Mouse (Mus musculus): ENCODE measurements around the gene Clcn7. TPM values are rescaled to one million over a fixed set of nuclear protein-coding genes. Genes with fewer than 3 reads are reported as not detected.

Gene Clcn7
- 37.8 and 40.8 TPM in 2 replicates for polyA plus RNA-seq (2012; rRNA removed)

GRCm38 (mm10) chr17:25133275-25133698 is at the start of gene Clcn7:
Gene Clcn7, plus strand, starts transcription at chr17:25133391.

GRCm38 (mm10) chr17:25083444-25083931 is 49.7 kb upstream of the Clcn7 start, which contains the start of gene Tmem204:
Gene Tmem204, minus strand, starts transcription at chr17:25083591.

GRCm38 (mm10) chr17:25115664-25116432 is 17.3 kb upstream of the Clcn7 start, which contains the start of gene Telo2:
Gene Telo2, minus strand, starts transcription at chr17:25115967.

GRCm38 (mm10) chr17:25120406-25120805 is 12.8 kb upstream of the Clcn7 start, which contains the start of gene Ptx4:
Gene Ptx4, plus strand, starts transcription at chr17:25120760.

GRCm38 (mm10) chr17:25162161-25162560 is 29.0 kb downstream of the Clcn7 start, which contains the start of gene Ccdc154:
Gene Ccdc154, plus strand, starts transcription at chr17:25162461.

GRCm38 (mm10) chr17:25175411-25175810 is 42.2 kb downstream of the Clcn7 start, which contains the start of gene Gm38655:
Gene Gm38655, minus strand, starts transcription at chr17:25175471.

GRCm38 (mm10) chr17:25184129-25184691 is 51.0 kb downstream of the Clcn7 start, which contains the start of gene BC003965:
Gene BC003965, plus strand, starts transcription at chr17:25184554.

GRCm38 (mm10) chr17:25188150-25189031 is 55.2 kb downstream of the Clcn7 start, which contains the start of gene Unkl:
Gene Unkl, plus strand, starts transcription at chr17:25188397.

Other genes starting within 250 kb of the Clcn7 start
- gene Nubp2, start 247.0 kb upstream of the Clcn7 start, polyA plus RNA-seq (2012; rRNA removed) = 32.7 and 32.9 TPM in 2 replicates
- 79.6 and 81.9 TPM in 2 replicates for gene Spsb3, start 246.7 kb upstream of the Clcn7 start, polyA plus RNA-seq (2012; rRNA removed)
- gene Eme2, start 238.3 kb upstream of the Clcn7 start, polyA plus RNA-seq (2012; rRNA removed) = 39.1 and 48.1 TPM in 2 replicates
- 107 and 108 TPM in 2 replicates for gene Mrps34, start 238.3 kb upstream of the Clcn7 start, polyA plus RNA-seq (2012; rRNA removed)
- 77.0 and 84.1 TPM in 2 replicates for gene Nme3, start 236.9 kb upstream of the Clcn7 start, polyA plus RNA-seq (2012; rRNA removed)
- 193 and 206 TPM in 2 replicates for gene Mapk8ip3, start 196.4 kb upstream of the Clcn7 start, polyA plus RNA-seq (2012; rRNA removed)
- gene Jpt2, start 172.7 kb upstream of the Clcn7 start, polyA plus RNA-seq (2012; rRNA removed) = 72.1 and 74.9 TPM in 2 replicates
- 31.5 and 32.5 TPM in 2 replicates for gene Cramp1l, start 117.6 kb upstream of the Clcn7 start, polyA plus RNA-seq (2012; rRNA removed)
- gene Ift140, start 117.3 kb upstream of the Clcn7 start, polyA plus RNA-seq (2012; rRNA removed) = 21.0 and 22.9 TPM in 2 replicates
- gene Tmem204, start 49.8 kb upstream of the Clcn7 start, polyA plus RNA-seq (2012; rRNA removed) = 7.2 and 7.5 TPM in 2 replicates
- 35.8 and 39.1 TPM in 2 replicates for gene Telo2, start 17.4 kb upstream of the Clcn7 start, polyA plus RNA-seq (2012; rRNA removed)
- gene Ptx4, start 12.6 kb upstream of the Clcn7 start, polyA plus RNA-seq (2012; rRNA removed) = 0.21 TPM in 1 of 2 replicates, not detected in the other
- gene Ccdc154, start 29.1 kb downstream of the Clcn7 start, polyA plus RNA-seq (2012; rRNA removed) = not detected in 2 replicates
- not detected in 2 replicates for gene Gm38655, start 42.1 kb downstream of the Clcn7 start, polyA plus RNA-seq (2012; rRNA removed)
- 28.0 and 28.7 TPM in 2 replicates for gene BC003965, start 51.2 kb downstream of the Clcn7 start, polyA plus RNA-seq (2012; rRNA removed)
- 19.9 and 21.1 TPM in 2 replicates for gene Unkl, start 55.0 kb downstream of the Clcn7 start, polyA plus RNA-seq (2012; rRNA removed)
- 81.6 and 84.9 TPM in 2 replicates for gene Gnptg, start 106.7 kb downstream of the Clcn7 start, polyA plus RNA-seq (2012; rRNA removed)
- gene Tsr3, start 106.8 kb downstream of the Clcn7 start, polyA plus RNA-seq (2012; rRNA removed) = 49.1 and 51.0 TPM in 2 replicates
- 13.0 and 13.9 TPM in 2 replicates for gene Baiap3, start 123.0 kb downstream of the Clcn7 start, polyA plus RNA-seq (2012; rRNA removed)
- 519 and 596 TPM in 2 replicates for gene Ube2i, start 141.2 kb downstream of the Clcn7 start, polyA plus RNA-seq (2012; rRNA removed)
- gene Prss34, start 165.0 kb downstream of the Clcn7 start, polyA plus RNA-seq (2012; rRNA removed) = 0.34 TPM in 1 of 2 replicates, not detected in the other
- not detected in 2 replicates for gene Prss28, start 175.3 kb downstream of the Clcn7 start, polyA plus RNA-seq (2012; rRNA removed)
- not detected in 2 replicates for gene Prss29, start 185.3 kb downstream of the Clcn7 start, polyA plus RNA-seq (2012; rRNA removed)
- gene Tpsab1, start 212.2 kb downstream of the Clcn7 start, polyA plus RNA-seq (2012; rRNA removed) = 0.11 TPM in 1 of 2 replicates, not detected in the other
- gene Tpsb2, start 232.9 kb downstream of the Clcn7 start, polyA plus RNA-seq (2012; rRNA removed) = 0.64 and 1.6 TPM in 2 replicates
- gene Tpsg1, start 235.9 kb downstream of the Clcn7 start, polyA plus RNA-seq (2012; rRNA removed) = 0.21 and 0.76 TPM in 2 replicates

All from central nervous system, embryonic 14 days (tissue).